In genomic region chr7:93936925-93937324, GRCm38 (mm10) we compare ENCODE assay signal across 23 mouse cellular contexts.
DNase-seq lines count a peak whose midpoint lies in the region; ATAC-seq lines count a peak whose summit lies in the region.
"Had no signal": no experiment of that assay in that cellular context is flagged by ENCODE, and none has a peak within 500 bp of the region (broad histone marks: within the 10 kb centered on the region; RNA-seq: fewer than 3 reads in every experiment).

No protein-coding gene starts in this region.

- no peaks in the 10 kb centered on the region for H3K27me3 ChIP-seq in forebrain, embryonic 16.5 days (replicated peaks; ENCODE audit: control insufficient read depth, insufficient read depth, low read length)
- no peaks in the 10 kb centered on the region for H3K27me3 ChIP-seq in forebrain, embryonic 15.5 days
- H3K27me3 ChIP-seq: CH12.LX; embryonic facial prominence, embryonic 12.5 days; forebrain, embryonic 12.5 days had no signal

- H3K36me3 ChIP-seq in forebrain, embryonic 16.5 days (ENCODE audit: control insufficient read depth, insufficient read depth) = no peaks in the 10 kb centered on the region
- H3K36me3 ChIP-seq in forebrain, embryonic 15.5 days = no peaks in the 10 kb centered on the region
- H3K36me3 ChIP-seq: embryonic facial prominence, embryonic 10.5 days; embryonic facial prominence, embryonic 12.5 days; forebrain, embryonic 12.5 days; G1E had no signal

- no peak overlapping the region for H3K4me2 ChIP-seq in forebrain, embryonic 16.5 days (ENCODE audit: low read length)
- H3K4me2 ChIP-seq in forebrain, embryonic 15.5 days (replicated peaks) = no peak overlapping the region
- H3K4me2 ChIP-seq: embryonic facial prominence, embryonic 12.5 days; forebrain, embryonic 12.5 days had no signal

- peak; percentile 47; the same call in 1 of the 2 replicates for ATAC-seq in forebrain, embryonic 16.5 days
- ATAC-seq in forebrain, embryonic 15.5 days (replicated peaks) = no peak
- ATAC-seq: CD4-positive, CD25-positive, alpha-beta regulatory T cell, adult 4 months had no signal

- no peaks in the 10 kb centered on the region for H3K9me3 ChIP-seq in forebrain, embryonic 16.5 days (ENCODE audit: control insufficient read depth, low read length)
- H3K9me3 ChIP-seq in forebrain, embryonic 15.5 days = no peaks in the 10 kb centered on the region
- H3K9me3 ChIP-seq: embryonic facial prominence, embryonic 10.5 days; embryonic facial prominence, embryonic 12.5 days; forebrain, embryonic 12.5 days; G1E had no signal

- DNase-seq in 3T3-L1 (ENCODE audit: low read depth, low spot score) (peak; percentile 74), NIH3T3 (ENCODE audit: low read depth) (peak; percentile 74)
- DNase-seq in brain, adult 2 months (ENCODE audit: low read depth, low spot score) = peak; percentile 2
- no peak for DNase-seq in right cerebral cortex, postnatal 4 days
- DNase-seq in heart, adult 8-10 months (ENCODE audit: low spot score) = no peak
- no peak for DNase-seq in thymus, postnatal 4 days
- DNase-seq: adrenal gland, adult 8-10 months; adrenal gland, postnatal 14 days; adrenal gland, postnatal 36 days; B cell, adult 2 months; cerebellum, adult 11-12 months; cerebellum, adult 2 months; cerebellum, adult 9-10 months; cerebellum, postnatal 10 days; cerebellum, postnatal 25 days had no signal

- WGBS in forebrain, embryonic 16.5 days = 39% methylated on average over 3 of the region's 3 CpGs
- 58% methylated on average over 3 of the region's 3 CpGs for WGBS in forebrain, embryonic 15.5 days

- H3K27ac ChIP-seq in forebrain, embryonic 16.5 days (ENCODE audit: low read length) = no peak overlapping the region
- no peak overlapping the region for H3K27ac ChIP-seq in forebrain, embryonic 15.5 days (replicated peaks)
- H3K27ac ChIP-seq: embryonic facial prominence, embryonic 10.5 days; embryonic facial prominence, embryonic 12.5 days; forebrain, embryonic 12.5 days had no signal

- H3K4me3 ChIP-seq in forebrain, embryonic 16.5 days (replicated peaks; ENCODE audit: low read length) = no peak overlapping the region
- H3K4me3 ChIP-seq in forebrain, embryonic 15.5 days = no peak overlapping the region
- H3K4me3 ChIP-seq: embryonic facial prominence, embryonic 10.5 days; embryonic facial prominence, embryonic 12.5 days; forebrain, embryonic 12.5 days had no signal

- H3K4me1 ChIP-seq in forebrain, embryonic 16.5 days (replicated peaks; ENCODE audit: control insufficient read depth, insufficient read depth, low read length) = no peaks in the 10 kb centered on the region
- H3K4me1 ChIP-seq in forebrain, embryonic 15.5 days = 0 out of 2 replicates have a peak, but pooled peaks cover 3% of the 10 kb centered on the region
- H3K4me1 ChIP-seq: embryonic facial prominence, embryonic 10.5 days; embryonic facial prominence, embryonic 12.5 days; forebrain, embryonic 12.5 days had no signal

- no peak overlapping the region for H3K9ac ChIP-seq in forebrain, embryonic 16.5 days (replicated peaks; ENCODE audit: low read depth, low read length)
- H3K9ac ChIP-seq in forebrain, embryonic 15.5 days (replicated peaks) = no peak overlapping the region
- H3K9ac ChIP-seq: embryonic facial prominence, embryonic 12.5 days; forebrain, embryonic 12.5 days had no signal

Comparison
In these comparisons a context has a peak if more than half of its experiments do, and no peak if none do; other contexts are left out.
1. DNase-seq: peak in 3T3-L1 (single experiment), NIH3T3 (single experiment) and brain, adult 2 months (single experiment); none in right cerebral cortex, postnatal 4 days (single experiment), heart, adult 8-10 months (single experiment) and thymus, postnatal 4 days (single experiment).